ENCODE assay signal across 12 mouse cellular contexts in genomic region chr10:18020846-18021245, GRCm38 (mm10). TPM values are rescaled to one million over a fixed set of nuclear protein-coding genes. Genes with fewer than 3 reads are reported as not detected.
DNase-seq lines count a peak whose midpoint lies in the region; ATAC-seq and TF ChIP-seq lines count a peak whose summit lies in the region.
"Had no signal": no experiment of that assay in that cellular context is flagged by ENCODE, and none has a peak within 500 bp of the region (broad histone marks: within the 10 kb centered on the region; RNA-seq: fewer than 3 reads in every experiment).

No protein-coding gene starts in this region.

- no peak for DNase-seq in heart, adult 11 months
- peak; percentile 37 for DNase-seq in right cerebral cortex, adult 18-20 months
- DNase-seq in right cerebral cortex, postnatal 14 days, result no peak
- no peak for DNase-seq in liver
- DNase-seq in cerebellum, adult 2 months, result no peak
- DNase-seq: cerebellum, postnatal 25 days; kidney, adult 9 months had no signal

- no peak overlapping the region for H3K27ac ChIP-seq in heart, embryonic 13.5 days (replicated peaks)
- H3K27ac ChIP-seq in hindbrain, embryonic 15.5 days (replicated peaks), result 0 out of 2 replicates have a peak overlapping the region, but pooled peaks have one; percentile 90
- H3K27ac ChIP-seq in cerebellum, adult 2 months (ENCODE audit: insufficient read depth, low read length), result no peak overlapping the region
- H3K27ac ChIP-seq: liver, embryonic 14.5 days had no signal

- peak overlapping the region; percentile 8; the same call in 1 of the 2 replicates for H3K4me3 ChIP-seq in heart, embryonic 13.5 days
- no peak overlapping the region for H3K4me3 ChIP-seq in hindbrain, embryonic 15.5 days
- H3K4me3 ChIP-seq in cerebellum, adult 2 months (replicated peaks; ENCODE audit: insufficient read depth, low read depth, low read length), result no peak overlapping the region

- no peaks in the 10 kb centered on the region for H3K27me3 ChIP-seq in heart, embryonic 13.5 days (replicated peaks)
- no peaks in the 10 kb centered on the region for H3K27me3 ChIP-seq in hindbrain, embryonic 15.5 days
- no peaks in the 10 kb centered on the region for H3K27me3 ChIP-seq in cerebellum, adult 2 months (ENCODE audit: control insufficient read depth, insufficient read depth, low read length)
- H3K27me3 ChIP-seq: megakaryocyte, embryonic 14.5 days had no signal

- peak overlapping the region; percentile 82 for H3K4me2 ChIP-seq in heart, embryonic 13.5 days
- peak overlapping the region; percentile 71; the same call in 1 of the 2 replicates for H3K4me2 ChIP-seq in hindbrain, embryonic 15.5 days

- peaks cover 34% of the 10 kb centered on the region for H3K36me3 ChIP-seq in heart, embryonic 13.5 days
- peaks cover 6% of the 10 kb centered on the region for H3K36me3 ChIP-seq in hindbrain, embryonic 15.5 days

- H3K9ac ChIP-seq in heart, embryonic 13.5 days, result no peak overlapping the region
- no peak overlapping the region for H3K9ac ChIP-seq in hindbrain, embryonic 15.5 days

- no peaks in the 10 kb centered on the region for H3K9me3 ChIP-seq in heart, embryonic 13.5 days
- no peaks in the 10 kb centered on the region for H3K9me3 ChIP-seq in hindbrain, embryonic 15.5 days
- H3K9me3 ChIP-seq: megakaryocyte, embryonic 14.5 days had no signal

- TF ChIP-seq POLR2A in cerebellum, adult 2 months (IDR thresholded peaks at IDR 0.05; ENCODE audit: borderline replicate concordance, insufficient read depth, low read length), result no peak

- TF ChIP-seq CTCF in cerebellum, adult 2 months (IDR thresholded peaks at IDR 0.05; ENCODE audit: borderline replicate concordance, insufficient read depth, low read depth, low read length), result no peak

- ATAC-seq in heart, embryonic 13.5 days (ENCODE audit: extremely low read depth, insufficient number of reproducible peaks, low FRiP score, low TSS enrichment), result no peak
- no peak for ATAC-seq in hindbrain, embryonic 15.5 days (ENCODE audit: low FRiP score, low read depth)
- no peak for ATAC-seq in megakaryocyte, adult 5-6 weeks (ENCODE audit: poor library complexity, severe bottlenecking)

- WGBS in heart, embryonic 13.5 days, result 92% methylated on average over 1 of the region's 1 CpGs
- 37% methylated on average over 1 of the region's 1 CpGs for WGBS in hindbrain, embryonic 15.5 days
- 87% methylated on average over 1 of the region's 1 CpGs for WGBS in cerebellum, adult 2 months

- H3K4me1 ChIP-seq in heart, embryonic 13.5 days, result peaks cover 27% of the 10 kb centered on the region
- peaks cover 14% of the 10 kb centered on the region for H3K4me1 ChIP-seq in hindbrain, embryonic 15.5 days (replicated peaks)
- no peaks in the 10 kb centered on the region; the same call in 1 of the 2 replicates for H3K4me1 ChIP-seq in cerebellum, adult 2 months (ENCODE audit: control insufficient read depth, insufficient read depth, low read length)

RNA-seq across cellular contexts. Expression of gene Abracl, which starts 2.2 kb away (rescaled TPM):
- polyA plus RNA-seq in heart, embryonic 13.5 days (2015; fragmentation: Nextera tagmentation; extraction: Ambion mirVana), result 146 and 167 TPM in 2 replicates
- polyA plus RNA-seq in hindbrain, embryonic 15.5 days (2015; fragmentation: Nextera tagmentation; extraction: Ambion mirVana), result 59.6 and 62.0 TPM in 2 replicates
- 291 and 343 TPM in 2 replicates for total RNA-seq in megakaryocyte, adult 5-6 weeks (2015)
- total RNA-seq in megakaryocyte, adult 5-6 weeks (2017), result 336 and 397 TPM in 2 replicates
- polyA plus RNA-seq in cerebellum, adult 2 months (2012; rRNA removed), result 15.7 and 18.2 TPM in 2 replicates

RNA-seq across cellular contexts. Expression of gene Reps1, which starts 34.8 kb away (rescaled TPM):
- polyA plus RNA-seq in heart, embryonic 13.5 days (2015; fragmentation: Nextera tagmentation; extraction: Ambion mirVana), result 7.8 and 8.5 TPM in 2 replicates
- 29.9 and 31.5 TPM in 2 replicates for polyA plus RNA-seq in hindbrain, embryonic 15.5 days (2015; fragmentation: Nextera tagmentation; extraction: Ambion mirVana)
- 67.3 and 78.2 TPM in 2 replicates for total RNA-seq in megakaryocyte, adult 5-6 weeks (2015)
- 39.8 and 51.0 TPM in 2 replicates for total RNA-seq in megakaryocyte, adult 5-6 weeks (2017)
- polyA plus RNA-seq in cerebellum, adult 2 months (2012; rRNA removed), result 113 and 119 TPM in 2 replicates
